Mouse (Mus musculus): ENCODE measurements around the gene Rbp3.

DNA sequence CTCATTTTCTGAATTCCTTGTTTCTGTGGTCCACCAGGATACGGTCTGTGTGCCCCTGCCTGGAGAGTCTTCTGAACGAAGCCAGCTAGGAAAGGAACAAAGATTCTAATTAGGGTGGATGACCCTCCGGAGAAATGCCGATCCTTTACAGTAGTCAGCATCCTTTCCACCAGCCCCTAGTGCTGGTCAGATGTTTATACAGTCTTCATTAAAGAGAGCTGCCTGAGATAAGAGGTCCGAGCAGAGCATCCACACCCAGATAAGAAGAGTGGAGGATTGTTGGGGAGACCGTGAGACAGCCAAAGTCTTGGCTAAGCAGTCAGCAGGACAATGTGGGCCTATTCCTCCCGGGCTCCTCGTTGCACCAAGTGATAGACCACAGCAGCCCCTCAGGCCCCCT lies 13.1 kb upstream of the Rbp3 start, which contains the start of gene Gdf2:
- TF ChIP-seq CTCF (IDR thresholded peaks at IDR 0.05; ENCODE audit: control insufficient read depth, insufficient read depth, insufficient replicate concordance, low read depth, low read length) (no peak), POLR2A (IDR thresholded peaks at IDR 0.05; ENCODE audit: control insufficient read depth, low read depth, low read length) (no peak)
